Mouse (Mus musculus): ENCODE measurements at regions not wholly inside any gene's neighbourhood (a gene's known extent, or its start where the extent isn't known, plus 50 kb on each side); places are given as distances from the start of the nearest gene placed in this dataset.

GRCm38 (mm10) chr2:166489041-166489872, 224.4 kb downstream of the Prex1 start:
- H3K9ac ChIP-seq (ENCODE audit: low read depth, low read length): no peak overlapping the region
- H3K4me3 ChIP-seq: no peak overlapping the region
- no peak overlapping the region for H3K27ac ChIP-seq
- peaks cover 6% of the 10 kb centered on the region for H3K4me1 ChIP-seq (ENCODE audit: control insufficient read depth, insufficient read depth, low read length)
- TF ChIP-seq EP300 (IDR thresholded peaks at IDR 0.05; ENCODE audit: insufficient read depth, low read depth, low read length) (no peak), CTCF (IDR thresholded peaks at IDR 0.05) (no peak), POLR2A (IDR thresholded peaks at IDR 0.05; ENCODE audit: insufficient read depth, low read depth, low read length) (no peak)
- DNase-seq: no peak
- intact Hi-C loops (cut with DNase I): no loop called here
- H3K27me3 ChIP-seq (ENCODE audit: control insufficient read depth, insufficient read depth, low read length): no peaks in the 10 kb centered on the region
- H3K79me2 ChIP-seq (replicated peaks; ENCODE audit: control insufficient read depth, insufficient read depth, low read length): no peaks in the 10 kb centered on the region
- WGBS: 77% methylated on average over 15 of the region's 15 CpGs
- no peaks in the 10 kb centered on the region for H3K36me3 ChIP-seq (ENCODE audit: control insufficient read depth, insufficient read depth, low read length)

- TF ChIP-seq EP300 (IDR thresholded peaks at IDR 0.05; ENCODE audit: insufficient read depth, low read depth, low read length) (no peak), CTCF (IDR thresholded peaks at IDR 0.05) (no peak), POLR2A (IDR thresholded peaks at IDR 0.05; ENCODE audit: insufficient read depth, low read depth, low read length) (no peak)
- Histone ChIP-seq H3K9ac (ENCODE audit: low read depth, low read length) (no peak overlapping the region), H3K27me3 (ENCODE audit: control insufficient read depth, insufficient read depth, low read length) (no peaks in the 10 kb centered on the region), H3K79me2 (replicated peaks; ENCODE audit: control insufficient read depth, insufficient read depth, low read length) (no peaks in the 10 kb centered on the region), H3K27ac (no peak overlapping the region), H3K4me1 (ENCODE audit: control insufficient read depth, insufficient read depth, low read length) (peaks cover 6% of the 10 kb centered on the region), H3K36me3 (ENCODE audit: control insufficient read depth, insufficient read depth, low read length) (no peaks in the 10 kb centered on the region), H3K4me3 (no peak overlapping the region)
- intact Hi-C loops (cut with DNase I): no loop called here
- WGBS: 83% methylated on average over 15 of the region's 15 CpGs
- DNase-seq: no peak
Observed at GRCm38 (mm10) chr2:166487688-166488087, 225.9 kb downstream of the Prex1 start.

- Histone ChIP-seq H3K4me3 (no peak overlapping the region), H3K27me3 (ENCODE audit: control insufficient read depth, insufficient read depth, low read length) (no peaks in the 10 kb centered on the region), H3K36me3 (ENCODE audit: control insufficient read depth, insufficient read depth, low read length) (no peaks in the 10 kb centered on the region), H3K27ac (no peak overlapping the region), H3K79me2 (replicated peaks; ENCODE audit: control insufficient read depth, insufficient read depth, low read length) (no peaks in the 10 kb centered on the region), H3K9ac (ENCODE audit: low read depth, low read length) (no peak overlapping the region), H3K4me1 (ENCODE audit: control insufficient read depth, insufficient read depth, low read length) (peaks cover 7% of the 10 kb centered on the region)
- DNase-seq: no peak
- TF ChIP-seq POLR2A (IDR thresholded peaks at IDR 0.05; ENCODE audit: insufficient read depth, low read depth, low read length): no peak
- 0 out of 2 replicates have a peak, but pooled peaks have one; percentile 26 for TF ChIP-seq CTCF (IDR thresholded peaks at IDR 0.05)
- TF ChIP-seq EP300 (IDR thresholded peaks at IDR 0.05; ENCODE audit: insufficient read depth, low read depth, low read length): no peak
- intact Hi-C loops (cut with DNase I): no loop called here
- WGBS: 44% methylated on average over 4 of the region's 4 CpGs
Observed at GRCm38 (mm10) chr2:166485788-166486187, 227.8 kb downstream of the Prex1 start.

GRCm38 (mm10) chr2:166485361-166485760, 228.3 kb downstream of the Prex1 start:
- no peaks in the 10 kb centered on the region for H3K36me3 ChIP-seq (ENCODE audit: control insufficient read depth, insufficient read depth, low read length)
- TF ChIP-seq POLR2A (IDR thresholded peaks at IDR 0.05; ENCODE audit: insufficient read depth, low read depth, low read length) (no peak), EP300 (IDR thresholded peaks at IDR 0.05; ENCODE audit: insufficient read depth, low read depth, low read length) (no peak), CTCF (IDR thresholded peaks at IDR 0.05) (no peak)
- no peak for DNase-seq
- H3K27me3 ChIP-seq (ENCODE audit: control insufficient read depth, insufficient read depth, low read length): no peaks in the 10 kb centered on the region
- no peak overlapping the region for H3K9ac ChIP-seq (ENCODE audit: low read depth, low read length)
- no peaks in the 10 kb centered on the region for H3K79me2 ChIP-seq (replicated peaks; ENCODE audit: control insufficient read depth, insufficient read depth, low read length)
- H3K4me1 ChIP-seq (ENCODE audit: control insufficient read depth, insufficient read depth, low read length): peaks cover 7% of the 10 kb centered on the region
- 62% methylated on average over 6 of the region's 6 CpGs for WGBS
- intact Hi-C loops (cut with DNase I): no loop called here
- H3K4me3 ChIP-seq: no peak overlapping the region
- no peak overlapping the region for H3K27ac ChIP-seq

- no peak for DNase-seq
- Histone ChIP-seq H3K79me2 (replicated peaks; ENCODE audit: control insufficient read depth, insufficient read depth, low read length) (no peaks in the 10 kb centered on the region), H3K4me1 (ENCODE audit: control insufficient read depth, insufficient read depth, low read length) (peaks cover 7% of the 10 kb centered on the region), H3K9ac (ENCODE audit: low read depth, low read length) (no peak overlapping the region), H3K27me3 (ENCODE audit: control insufficient read depth, insufficient read depth, low read length) (no peaks in the 10 kb centered on the region), H3K27ac (no peak overlapping the region; the same call in 1 of the 2 replicates), H3K4me3 (no peak overlapping the region), H3K36me3 (ENCODE audit: control insufficient read depth, insufficient read depth, low read length) (no peaks in the 10 kb centered on the region)
- no peak for TF ChIP-seq EP300 (IDR thresholded peaks at IDR 0.05; ENCODE audit: insufficient read depth, low read depth, low read length)
- no peak for TF ChIP-seq POLR2A (IDR thresholded peaks at IDR 0.05; ENCODE audit: insufficient read depth, low read depth, low read length)
- peak; percentile 53 for TF ChIP-seq CTCF (IDR thresholded peaks at IDR 0.05)
- intact Hi-C loops (cut with DNase I): no loop called here
- WGBS: 81% methylated on average over 6 of the region's 6 CpGs
Observed at GRCm38 (mm10) chr2:166483617-166484319, 229.9 kb downstream of the Prex1 start.

All from heart, adult 2 months (tissue).